Mouse (Mus musculus): ENCODE measurements at regions not wholly inside any gene's neighbourhood (a gene's known extent, or its start where the extent isn't known, plus 50 kb on each side); places are given as distances from the start of the nearest gene placed in this dataset.

- Histone ChIP-seq H3K9ac (ENCODE audit: low read length) (no peak overlapping the region), H3K27me3 (ENCODE audit: control insufficient read depth, insufficient read depth, low read length) (no peaks in the 10 kb centered on the region), H3K36me3 (ENCODE audit: control insufficient read depth, insufficient read depth, low read length) (no peaks in the 10 kb centered on the region), H3K4me3 (ENCODE audit: low read depth, low read length) (no peak overlapping the region), H3K4me2 (replicated peaks; ENCODE audit: low read depth) (no peak overlapping the region), H3K4me1 (replicated peaks; ENCODE audit: control insufficient read depth, insufficient read depth) (no peaks in the 10 kb centered on the region), H3K9me3 (ENCODE audit: control insufficient read depth, low read length) (no peaks in the 10 kb centered on the region), H3K27ac (replicated peaks) (peak overlapping the region; percentile 49)
- DNase-seq (ENCODE audit: low spot score) (no peak), ATAC-seq (ENCODE audit: low FRiP score, low TSS enrichment) (no peak)
- TF ChIP-seq CTCF (IDR thresholded peaks at IDR 0.05; ENCODE audit: low read depth) (no peak), EP300 (optimal IDR thresholded peaks at IDR 0.05) (no peak)
- 55% methylated on average over 7 of the region's 7 CpGs for WGBS
These were observed 414.1 kb downstream of the Klf5 start for GRCm38 (mm10) chr14:99712624-99713023.

GRCm38 (mm10) chr14:99713069-99713830, 414.8 kb downstream of the Klf5 start:
- Histone ChIP-seq H3K4me1 (replicated peaks; ENCODE audit: control insufficient read depth, insufficient read depth) (no peaks in the 10 kb centered on the region), H3K9ac (ENCODE audit: low read length) (no peak overlapping the region), H3K4me3 (ENCODE audit: low read depth, low read length) (no peak overlapping the region), H3K4me2 (replicated peaks; ENCODE audit: low read depth) (no peak overlapping the region), H3K27me3 (ENCODE audit: control insufficient read depth, insufficient read depth, low read length) (no peaks in the 10 kb centered on the region), H3K27ac (replicated peaks) (peak overlapping the region; percentile 49), H3K36me3 (ENCODE audit: control insufficient read depth, insufficient read depth, low read length) (no peaks in the 10 kb centered on the region), H3K9me3 (ENCODE audit: control insufficient read depth, low read length) (no peaks in the 10 kb centered on the region)
- TF ChIP-seq CTCF (IDR thresholded peaks at IDR 0.05; ENCODE audit: low read depth) (no peak), EP300 (optimal IDR thresholded peaks at IDR 0.05) (no peak)
- DNase-seq (ENCODE audit: low spot score), result no peak
- peak; percentile 53 for ATAC-seq (ENCODE audit: low FRiP score, low TSS enrichment)
- WGBS, result 58% methylated on average over 8 of the region's 8 CpGs

- WGBS, result 82% methylated on average over 7 of the region's 7 CpGs
- H3K9me3 ChIP-seq (ENCODE audit: control insufficient read depth, low read length), result no peaks in the 10 kb centered on the region
- H3K4me3 ChIP-seq (ENCODE audit: low read depth, low read length), result no peak overlapping the region
- no peak overlapping the region for H3K27ac ChIP-seq (replicated peaks)
- no peaks in the 10 kb centered on the region for H3K4me1 ChIP-seq (replicated peaks; ENCODE audit: control insufficient read depth, insufficient read depth)
- no peak overlapping the region for H3K4me2 ChIP-seq (replicated peaks; ENCODE audit: low read depth)
- TF ChIP-seq EP300 (optimal IDR thresholded peaks at IDR 0.05), result no peak
- no peak for TF ChIP-seq CTCF (IDR thresholded peaks at IDR 0.05; ENCODE audit: low read depth)
- no peaks in the 10 kb centered on the region for H3K27me3 ChIP-seq (ENCODE audit: control insufficient read depth, insufficient read depth, low read length)
- DNase-seq (ENCODE audit: low spot score) (no peak), ATAC-seq (ENCODE audit: low FRiP score, low TSS enrichment) (no peak)
- no peaks in the 10 kb centered on the region for H3K36me3 ChIP-seq (ENCODE audit: control insufficient read depth, insufficient read depth, low read length)
- no peak overlapping the region for H3K9ac ChIP-seq (ENCODE audit: low read length)
These were observed 435.1 kb downstream of the Klf5 start for GRCm38 (mm10) chr14:99733474-99734199.

DNA sequence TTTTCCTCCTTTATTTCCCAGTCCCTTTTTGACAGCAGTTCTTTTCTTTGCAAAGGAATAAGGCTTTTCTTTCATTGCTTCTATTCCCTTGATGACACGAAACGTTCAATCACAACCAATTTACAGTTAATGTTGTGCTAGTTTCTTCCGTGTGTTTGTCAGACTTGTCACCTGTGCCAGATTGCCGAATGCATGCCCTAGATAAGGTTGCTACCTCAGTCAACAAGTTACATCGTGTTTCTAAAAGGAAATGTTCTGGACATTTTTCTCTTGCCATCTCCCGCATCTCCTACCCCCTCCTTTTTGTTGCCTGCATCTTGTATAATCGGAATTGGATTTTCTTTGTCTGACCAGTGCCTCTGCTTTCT, 435.7 kb downstream of the Klf5 start:
- no peak for TF ChIP-seq EP300 (optimal IDR thresholded peaks at IDR 0.05)
- no peak for TF ChIP-seq CTCF (IDR thresholded peaks at IDR 0.05; ENCODE audit: low read depth)

DNA sequence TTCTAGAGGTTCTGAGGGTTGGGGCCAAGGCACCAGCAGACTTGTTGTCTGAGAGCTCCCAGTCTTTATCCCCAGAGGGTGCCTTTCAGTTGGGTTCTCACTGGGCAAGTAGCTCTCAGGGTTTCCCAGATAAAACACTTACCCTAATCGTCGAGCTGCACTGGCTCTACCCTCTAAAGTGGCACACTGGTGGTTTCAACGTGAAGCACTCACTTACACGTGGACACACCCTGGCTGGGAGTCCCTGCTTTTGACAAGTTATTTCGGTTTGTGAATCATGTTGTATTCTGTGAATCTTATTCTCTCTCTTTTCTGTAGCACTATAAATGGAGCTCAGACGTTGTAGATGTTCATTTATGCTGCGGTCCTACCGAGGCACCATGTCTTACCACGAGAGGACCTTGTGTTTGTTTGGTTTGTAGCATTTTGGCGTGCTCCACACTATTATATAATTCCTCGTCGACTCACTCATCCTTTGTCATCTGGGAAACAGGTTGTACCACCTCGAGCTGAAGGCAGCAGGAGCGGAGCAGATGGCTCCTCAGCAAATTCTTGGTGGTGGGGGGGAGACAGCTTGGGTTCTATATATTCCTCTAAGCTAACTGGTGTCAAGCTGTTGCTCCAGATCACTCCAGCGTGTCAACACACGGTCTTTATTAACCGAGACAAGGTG, 445.3 kb downstream of the Klf5 start:
- DNase-seq (ENCODE audit: low spot score) (no peak), ATAC-seq (ENCODE audit: low FRiP score, low TSS enrichment) (no peak)
- Histone ChIP-seq H3K9ac (ENCODE audit: low read length) (no peak overlapping the region), H3K4me2 (replicated peaks; ENCODE audit: low read depth) (no peak overlapping the region), H3K4me3 (ENCODE audit: low read depth, low read length) (no peak overlapping the region), H3K36me3 (ENCODE audit: control insufficient read depth, insufficient read depth, low read length) (no peaks in the 10 kb centered on the region), H3K27ac (replicated peaks) (no peak overlapping the region), H3K27me3 (ENCODE audit: control insufficient read depth, insufficient read depth, low read length) (no peaks in the 10 kb centered on the region), H3K9me3 (ENCODE audit: control insufficient read depth, low read length) (no peaks in the 10 kb centered on the region), H3K4me1 (replicated peaks; ENCODE audit: control insufficient read depth, insufficient read depth) (no peaks in the 10 kb centered on the region)
- 70% methylated on average over 17 of the region's 17 CpGs for WGBS
- no peak for TF ChIP-seq CTCF (IDR thresholded peaks at IDR 0.05; ENCODE audit: low read depth)
- no peak for TF ChIP-seq EP300 (optimal IDR thresholded peaks at IDR 0.05)

More for the DNA sequence above, 435.7 kb downstream of the Klf5 start:
- no peak overlapping the region for H3K9ac ChIP-seq (ENCODE audit: low read length)
- no peaks in the 10 kb centered on the region for H3K27me3 ChIP-seq (ENCODE audit: control insufficient read depth, insufficient read depth, low read length)
- no peaks in the 10 kb centered on the region for H3K4me1 ChIP-seq (replicated peaks; ENCODE audit: control insufficient read depth, insufficient read depth)
- H3K4me3 ChIP-seq (ENCODE audit: low read depth, low read length), result no peak overlapping the region
- no peak for ATAC-seq (ENCODE audit: low FRiP score, low TSS enrichment)
- 65% methylated on average over 7 of the region's 7 CpGs for WGBS
- DNase-seq (ENCODE audit: low spot score), result no peak
- no peak overlapping the region for H3K27ac ChIP-seq (replicated peaks)
- H3K36me3 ChIP-seq (ENCODE audit: control insufficient read depth, insufficient read depth, low read length), result no peaks in the 10 kb centered on the region
- H3K4me2 ChIP-seq (replicated peaks; ENCODE audit: low read depth), result no peak overlapping the region
- H3K9me3 ChIP-seq (ENCODE audit: control insufficient read depth, low read length), result no peaks in the 10 kb centered on the region
